10 mouse cellular contexts compared by ENCODE assay signal in the genomic region with DNA sequence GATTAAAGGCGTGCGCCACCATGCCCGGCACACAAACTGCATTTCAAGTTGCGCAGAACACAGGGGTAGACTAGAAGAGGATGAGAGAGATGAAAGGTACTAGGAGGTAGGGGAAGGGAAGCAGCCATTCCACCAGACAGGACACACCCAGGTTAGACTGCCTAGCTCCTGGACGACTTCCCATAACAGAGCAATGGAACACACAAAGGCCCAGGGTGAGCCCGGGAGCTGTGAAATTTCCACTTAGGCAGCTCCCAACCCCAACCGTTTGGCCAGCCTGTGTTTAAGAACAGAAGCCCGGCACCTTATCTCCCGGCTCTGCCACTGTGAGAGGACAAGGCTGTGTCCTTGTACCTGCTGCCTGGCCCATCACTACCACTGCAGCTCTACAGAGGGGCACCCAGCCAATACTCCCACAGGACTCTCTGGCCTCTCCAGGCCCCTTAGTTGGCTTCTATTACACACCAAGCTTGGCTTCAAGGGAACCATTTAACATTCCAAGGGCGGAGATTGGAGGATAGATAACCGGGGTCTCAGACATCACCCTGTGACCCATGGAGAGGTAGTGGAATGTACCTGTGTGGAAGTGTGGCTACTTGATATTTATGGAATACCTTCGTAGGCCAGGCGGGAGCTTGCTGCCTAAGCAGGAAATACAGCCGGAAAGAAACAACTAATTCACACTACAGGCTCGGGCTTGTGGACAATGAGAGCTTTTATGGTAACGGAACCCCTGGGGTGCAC.
DNase-seq lines count a peak whose midpoint lies in the region.
"Had no signal": no experiment of that assay in that cellular context is flagged by ENCODE, and none has a peak within 500 bp of the region (broad histone marks: within the 10 kb centered on the region; RNA-seq: fewer than 3 reads in every experiment).

No protein-coding gene starts in this region.

- no peaks in the 10 kb centered on the region for H3K36me3 ChIP-seq in embryonic facial prominence, embryonic 10.5 days (replicated peaks)

- H3K4me3 ChIP-seq in embryonic facial prominence, embryonic 10.5 days, result no peak overlapping the region
- H3K4me3 ChIP-seq: gastrocnemius, adult 2 months had no signal

- 0 out of 2 replicates have a peak overlapping the region, but pooled peaks have one; percentile 2 for H3K27ac ChIP-seq in embryonic facial prominence, embryonic 10.5 days (replicated peaks)
- H3K27ac ChIP-seq: gastrocnemius, adult 2 months; liver, embryonic 14.5 days had no signal

- intact Hi-C loops in heart, postnatal 14 days (cut with DNase I), result no loop called here

- peaks cover 41% of the 10 kb centered on the region for H3K4me1 ChIP-seq in embryonic facial prominence, embryonic 10.5 days

- 0 out of 2 replicates have a peak, but pooled peaks cover 4% of the 10 kb centered on the region for H3K27me3 ChIP-seq in embryonic facial prominence, embryonic 10.5 days (replicated peaks; ENCODE audit: low read depth, poor library complexity, severe bottlenecking)

- H3K9me3 ChIP-seq in embryonic facial prominence, embryonic 10.5 days, result no peaks in the 10 kb centered on the region

- 65% methylated on average over 16 of the region's 16 CpGs for WGBS in embryonic facial prominence, embryonic 10.5 days

- DNase-seq in kidney, adult 11 months, result peak; percentile 11
- no peak for DNase-seq in kidney, postnatal 25 days
- peak; percentile 68 for DNase-seq in R1 (ENCODE audit: low read depth, low spot score)
- no peak for DNase-seq in embryonic facial prominence, embryonic 10.5 days (ENCODE audit: low spot score)
- DNase-seq in heart, postnatal 14 days, result peak; percentile 14 to 21
- DNase-seq in frontal cortex, postnatal 10 days (ENCODE audit: low spot score in 2 of 2), result no peak
- DNase-seq in frontal cortex, postnatal 25 days (ENCODE audit: low spot score in 2 of 2), result no peak
- DNase-seq: cerebellum, adult 9-11 months; gastrocnemius, adult 2 months had no signal

Comparison
In these comparisons a context has a peak if more than half of its experiments do, and no peak if none do; other contexts are left out.
1. DNase-seq: peak in kidney, adult 11 months (single experiment), R1 (single experiment) and heart, postnatal 14 days (2 of 2); none in kidney, postnatal 25 days (0 of 2), embryonic facial prominence, embryonic 10.5 days (single experiment), frontal cortex, postnatal 10 days (0 of 2) and frontal cortex, postnatal 25 days (0 of 2).